Mouse (Mus musculus): Measurements from ENCODE around the gene Opn4.

Gene Opn4

GRCm38 (mm10) chr14:34561647-34562046, 38.3 kb downstream of the Opn4 start:
- DNase-seq: no peak

DNA sequence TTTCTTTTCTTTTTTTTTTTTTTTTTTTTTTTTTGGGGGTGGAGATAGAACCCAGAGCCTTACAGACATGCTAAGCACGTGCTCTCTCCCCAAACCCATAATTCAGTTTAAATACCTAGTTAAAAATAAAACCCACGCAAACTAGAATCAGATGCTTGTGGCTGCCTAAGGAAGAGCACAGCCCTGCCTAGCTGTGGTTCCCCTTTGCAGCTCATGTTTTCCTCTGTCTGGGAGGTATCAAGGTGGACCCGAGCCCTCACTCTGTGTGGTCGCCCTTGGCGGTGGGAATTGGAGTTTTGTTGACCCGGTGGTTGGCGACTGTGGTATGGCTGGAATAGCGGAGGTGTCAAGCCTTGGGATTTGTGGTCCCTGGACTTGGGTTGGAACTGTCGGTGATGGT, 41.0 kb downstream of the Opn4 start:
- no peak for DNase-seq

GRCm38 (mm10) chr14:34555211-34555610, 44.7 kb downstream of the Opn4 start:
- no peak for DNase-seq

GRCm38 (mm10) chr14:34554047-34554446, 45.9 kb downstream of the Opn4 start:
- DNase-seq: no peak

GRCm38 (mm10) chr14:34553470-34553869, 46.5 kb downstream of the Opn4 start:
- no peak for DNase-seq

- DNase-seq: no peak
These were observed 47.7 kb downstream of the Opn4 start for GRCm38 (mm10) chr14:34552226-34552625.

GRCm38 (mm10) chr14:34549004-34549671, 50.8 kb downstream of the Opn4 start:
- DNase-seq: peak; percentile 87

DNA sequence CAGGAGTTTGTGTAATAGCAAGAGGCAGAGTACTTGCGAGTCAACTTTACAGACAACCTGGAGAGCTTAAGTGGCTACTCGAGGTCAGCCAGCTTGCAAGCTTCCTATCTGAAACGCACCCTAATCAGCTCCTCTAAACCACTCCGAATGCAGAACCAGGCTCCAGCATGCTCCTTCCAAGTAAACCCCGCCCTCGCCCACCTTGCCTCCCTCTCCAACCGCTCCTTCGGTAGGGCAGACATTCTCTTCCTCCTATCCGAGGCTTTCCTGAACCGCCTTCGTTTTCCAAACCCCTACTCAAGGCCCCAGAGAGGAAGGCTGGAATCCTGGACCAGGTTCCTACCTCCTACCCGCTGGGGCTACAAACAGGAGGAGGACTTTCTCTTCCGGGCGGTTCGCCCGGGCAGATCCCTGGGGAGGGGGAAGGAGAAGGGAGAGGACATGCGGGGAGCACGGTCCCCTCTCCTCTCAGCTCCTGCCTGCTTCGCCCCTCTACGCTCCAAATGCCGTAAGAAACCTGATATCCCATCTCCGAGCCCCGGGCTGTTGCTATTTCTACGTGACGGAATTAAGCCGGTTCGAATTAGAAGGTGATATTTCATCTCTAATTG, 51.4 kb downstream of the Opn4 start:
- peak; percentile 73 for DNase-seq

GRCm38 (mm10) chr14:34544545-34544944, 55.4 kb downstream of the Opn4 start:
- DNase-seq: no peak

GRCm38 (mm10) chr14:34544001-34544400, 55.9 kb downstream of the Opn4 start:
- no peak for DNase-seq

- DNase-seq: no peak
These were observed 56.3 kb downstream of the Opn4 start for GRCm38 (mm10) chr14:34543596-34543995.

- DNase-seq: no peak
These were observed 58.0 kb downstream of the Opn4 start for GRCm38 (mm10) chr14:34541896-34542295.

- no peak for DNase-seq
These were observed 59.2 kb downstream of the Opn4 start for GRCm38 (mm10) chr14:34540685-34541162.
